Mouse (Mus musculus): ENCODE measurements around the gene Epha6. TPM values are rescaled to one million over a fixed set of nuclear protein-coding genes. Genes with fewer than 3 reads are reported as not detected.

Gene Epha6
- 0.18 and 0.46 TPM in 2 replicates for polyA plus RNA-seq (2012; rRNA removed)

GRCm38 (mm10) chr16:60605061-60605831 lies at the start of gene Epha6:
Epha6 (minus strand) TSS chr16:60605531.

DNA sequence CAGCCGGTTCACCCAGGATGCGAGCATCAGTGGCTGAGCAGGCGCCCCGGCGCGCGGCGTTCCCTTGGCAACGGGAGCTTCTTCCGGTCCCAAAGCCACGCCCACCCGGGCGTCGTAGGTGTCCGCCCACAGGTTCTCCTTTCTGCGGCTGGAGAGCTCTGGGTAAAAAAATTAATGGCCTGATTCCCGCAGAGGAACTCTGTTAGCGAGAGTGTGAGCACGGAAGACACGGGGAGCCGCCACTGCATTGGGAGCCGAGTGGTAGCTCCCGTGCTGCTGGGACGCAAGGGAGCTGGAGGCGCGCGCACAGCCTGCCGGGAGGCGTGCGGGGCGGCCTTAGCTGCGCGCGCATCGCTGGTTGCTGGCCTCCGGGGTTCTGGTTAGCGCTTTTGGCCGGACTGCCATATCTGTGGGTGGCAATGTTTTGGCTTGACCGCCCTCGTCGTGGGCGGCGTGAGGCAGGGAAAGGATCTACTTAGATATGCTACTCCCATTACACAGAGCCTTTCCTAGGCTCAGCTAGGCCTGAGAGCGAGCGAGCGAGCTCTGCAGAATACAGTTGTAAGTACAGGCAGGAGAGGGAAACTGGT lies 966.1 kb downstream of the Epha6 start, which contains the start of gene Arl6:
Gene Arl6 (minus strand): TSS at position 290 of the 590 bp plus-strand sequence.

